Mouse (Mus musculus) intestine, embryonic 14.5 days (tissue): ENCODE results near the gene Ccn1. TPM values are rescaled to one million over a fixed set of nuclear protein-coding genes. Genes with fewer than 3 reads are reported as not detected.

Source experiments
- ATAC-seq: fragments of 200-750 bp; cut with Nextera tagmentation; replicated peaks from 2 replicates; pipeline ENCODE4 v1.8.0; 2017; ENCODE audit warnings: low read depth, moderate number of reproducible peaks, moderate TSS enrichment, moderate library complexity; ENCODE audit not compliant: low FRiP score, low TSS enrichment
- DNase-seq: peaks from one replicate; pipeline ENCODE4 v3.0.0-alpha.2; 2018; ENCODE audit warnings: low spot score
- H3K27ac ChIP-seq: fragments of 300-500 bp; sonication (generic); 2 replicates; pipeline ENCODE4 v1.5.1; 2014; ENCODE audit warnings: low read depth, mild to moderate bottlenecking, control low read depth
- H3K27me3 ChIP-seq: fragments of 300-500 bp; sonication (generic); replicated peaks from 2 replicates; pipeline ENCODE4 v1.6.1; 2014; ENCODE audit warnings: low read length, control low read depth; ENCODE audit not compliant: control insufficient read depth, insufficient read depth
- H3K36me3 ChIP-seq: fragments of 300-500 bp; sonication (generic); 2 replicates; pipeline ENCODE4 v1.6.1; 2014; ENCODE audit warnings: low read length, control low read depth; ENCODE audit not compliant: control insufficient read depth, insufficient read depth
- H3K4me1 ChIP-seq: fragments of 300-500 bp; sonication (generic); replicated peaks from 2 replicates; pipeline ENCODE4 v1.6.1; 2014; ENCODE audit warnings: low read length, control low read depth, mixed read lengths; ENCODE audit not compliant: control insufficient read depth, insufficient read depth
- H3K4me2 ChIP-seq: fragments of 300-500 bp; sonication (generic); 2 replicates; pipeline ENCODE4 v1.6.1; 2014; ENCODE audit warnings: low read length
- H3K4me3 ChIP-seq: fragments of 300-500 bp; sonication (generic); 2 replicates; pipeline ENCODE4 v1.5.1; 2014; ENCODE audit warnings: low read depth, low read length, control low read depth, mixed read lengths
- H3K9ac ChIP-seq: fragments of 300-500 bp; sonication (generic); 2 replicates; pipeline ENCODE4 v1.6.1; 2014; ENCODE audit warnings: mild to moderate bottlenecking, low read length
- H3K9me3 ChIP-seq: fragments of 300-500 bp; sonication (generic); 2 replicates; pipeline ENCODE4 v1.6.1; 2016; ENCODE audit warnings: low read length, control low read depth; ENCODE audit not compliant: control insufficient read depth
- WGBS: fragments of 180-500 bp; shearing (Covaris S2); extraction: QIAGEN DNeasy Blood & Tissue Kit; methylation state at CpG from one replicate; pipeline ENCODE4 v1.1.7; 2014; 5-methylcytosine and 5-hydroxymethylcytosine counted together
- polyA plus RNA-seq: library from polyadenylated mRNA; unstranded; fragments of >200 nt; fragmentation: Nextera tagmentation; extraction: Ambion mirVana; gene quantifications from 2 replicates; pipeline ENCODE4 v1.2.1, GENCODE M21; 2014

Ccn1 gene
- polyA plus RNA-seq, 1 experiment from 2014 or later, result 34.7 TPM

DNA sequence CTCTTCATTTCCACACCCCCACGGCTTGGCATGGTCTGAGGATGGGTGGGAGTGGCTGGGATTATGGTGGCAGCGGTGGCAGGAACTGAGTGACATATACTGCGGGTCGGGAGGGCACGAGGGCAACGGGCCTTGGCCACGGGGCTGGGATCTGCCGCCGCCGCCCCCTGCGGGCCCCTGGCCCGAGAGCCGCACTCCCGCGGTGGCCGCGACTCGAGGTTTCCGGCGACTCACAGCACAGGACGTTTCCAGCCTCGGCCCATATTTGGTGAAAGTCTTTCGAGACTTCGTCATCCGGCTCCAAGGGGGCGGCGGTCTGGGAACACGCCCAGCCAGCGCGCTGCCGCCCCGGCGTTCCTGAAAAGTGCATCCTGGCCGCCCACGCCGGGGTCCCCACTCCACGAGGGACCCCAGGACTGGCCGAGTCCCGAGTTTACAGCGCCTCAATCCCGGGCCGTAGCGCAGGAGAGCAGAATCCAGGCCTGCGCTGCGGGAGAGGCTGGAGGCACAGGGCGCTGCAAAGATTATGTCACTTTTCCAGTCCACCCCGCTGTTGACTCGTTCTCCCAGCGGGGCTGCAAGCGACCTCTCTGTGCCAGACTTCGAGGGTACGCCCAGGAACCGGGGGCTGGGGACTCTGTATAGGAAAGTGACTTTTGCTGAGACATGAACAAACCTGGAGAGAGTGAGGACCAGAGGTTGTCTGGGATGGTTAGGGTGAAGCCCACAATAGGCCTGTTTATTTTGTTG, 3.6 kb upstream of the Ccn1 start:
- 0 out of 2 replicates have a peak, but pooled peaks cover 3% of the 10 kb centered on the region for H3K36me3 ChIP-seq
- under 1% methylated on average over 53 of the region's 53 CpGs for WGBS
- H3K4me1 ChIP-seq, result peaks cover 31% of the 10 kb centered on the region
- DNase-seq (peak; percentile 87), ATAC-seq (peak; percentile 60)
- H3K9ac ChIP-seq, result peak overlapping the region; percentile 67
- peak overlapping the region; percentile 80 for H3K4me2 ChIP-seq
- no peaks in the 10 kb centered on the region for H3K9me3 ChIP-seq
- peak overlapping the region; percentile 89 for H3K27ac ChIP-seq
- H3K4me3 ChIP-seq, result peak overlapping the region; percentile 66
- no peaks in the 10 kb centered on the region for H3K27me3 ChIP-seq

DNA sequence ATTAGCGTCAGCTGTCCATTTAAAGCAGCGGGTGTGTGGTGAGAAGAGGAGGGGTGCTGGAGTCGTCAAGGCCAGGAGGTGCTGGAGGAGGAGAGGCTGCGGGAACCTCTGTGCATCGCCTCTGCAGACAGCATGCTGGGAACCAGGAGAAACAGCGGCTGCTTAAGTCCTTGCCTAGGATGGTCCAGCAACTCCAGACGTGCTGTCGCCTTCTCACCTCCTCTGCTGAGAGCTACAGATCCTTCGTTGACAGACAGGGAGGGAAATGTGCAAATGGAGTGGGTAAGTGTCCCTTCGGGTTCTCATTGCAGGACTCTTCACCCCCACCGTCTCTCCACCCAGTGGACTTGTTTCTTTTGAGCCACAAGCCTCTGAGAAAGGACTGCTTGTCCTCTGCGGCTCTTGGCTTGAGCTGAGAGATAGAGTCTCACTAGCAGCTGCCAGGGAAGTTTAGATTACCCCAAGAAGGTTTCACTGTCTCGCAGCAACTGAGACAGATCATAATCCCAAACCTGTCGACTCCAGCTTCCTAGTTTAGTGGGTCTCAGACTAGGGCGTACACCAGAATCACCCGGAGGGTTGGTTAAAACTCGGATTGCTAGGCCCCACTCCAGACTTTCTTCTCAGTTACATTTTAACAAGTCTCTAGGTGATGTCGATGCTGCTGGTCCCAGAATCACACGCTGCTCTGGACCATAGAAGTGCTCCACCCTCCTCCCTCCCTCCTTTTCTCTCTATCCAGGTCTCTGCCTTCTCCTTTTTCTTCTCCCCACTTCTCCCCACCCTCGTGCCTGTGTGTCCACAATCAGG, 2.7 kb upstream of the Ccn1 start:
- H3K9ac ChIP-seq, result peak overlapping the region; percentile 67
- peaks cover 38% of the 10 kb centered on the region for H3K4me1 ChIP-seq
- DNase-seq (peak; percentile 74), ATAC-seq (0 out of 2 replicates have a peak, but pooled peaks have one; percentile 1)
- no peaks in the 10 kb centered on the region for H3K27me3 ChIP-seq
- WGBS, result 16% methylated on average over 20 of the region's 20 CpGs
- H3K4me2 ChIP-seq, result peak overlapping the region; percentile 80
- H3K36me3 ChIP-seq, result peaks cover 11% of the 10 kb centered on the region
- H3K9me3 ChIP-seq, result no peaks in the 10 kb centered on the region
- peak overlapping the region; percentile 89 for H3K27ac ChIP-seq
- peak overlapping the region; percentile 66 for H3K4me3 ChIP-seq

GRCm38 (mm10) chr3:145651978-145652321, 2.2 kb upstream of the Ccn1 start:
- no peak for ATAC-seq
- Histone ChIP-seq H3K9me3 (no peaks in the 10 kb centered on the region), H3K27me3 (no peaks in the 10 kb centered on the region), H3K4me3 (peak overlapping the region; percentile 66), H3K4me1 (peaks cover 41% of the 10 kb centered on the region), H3K9ac (peak overlapping the region; percentile 67), H3K4me2 (peak overlapping the region; percentile 80), H3K36me3 (peaks cover 14% of the 10 kb centered on the region), H3K27ac (peak overlapping the region; percentile 89)
- WGBS, result 15% methylated on average over 10 of the region's 10 CpGs
- DNase-seq, result no peak

DNA sequence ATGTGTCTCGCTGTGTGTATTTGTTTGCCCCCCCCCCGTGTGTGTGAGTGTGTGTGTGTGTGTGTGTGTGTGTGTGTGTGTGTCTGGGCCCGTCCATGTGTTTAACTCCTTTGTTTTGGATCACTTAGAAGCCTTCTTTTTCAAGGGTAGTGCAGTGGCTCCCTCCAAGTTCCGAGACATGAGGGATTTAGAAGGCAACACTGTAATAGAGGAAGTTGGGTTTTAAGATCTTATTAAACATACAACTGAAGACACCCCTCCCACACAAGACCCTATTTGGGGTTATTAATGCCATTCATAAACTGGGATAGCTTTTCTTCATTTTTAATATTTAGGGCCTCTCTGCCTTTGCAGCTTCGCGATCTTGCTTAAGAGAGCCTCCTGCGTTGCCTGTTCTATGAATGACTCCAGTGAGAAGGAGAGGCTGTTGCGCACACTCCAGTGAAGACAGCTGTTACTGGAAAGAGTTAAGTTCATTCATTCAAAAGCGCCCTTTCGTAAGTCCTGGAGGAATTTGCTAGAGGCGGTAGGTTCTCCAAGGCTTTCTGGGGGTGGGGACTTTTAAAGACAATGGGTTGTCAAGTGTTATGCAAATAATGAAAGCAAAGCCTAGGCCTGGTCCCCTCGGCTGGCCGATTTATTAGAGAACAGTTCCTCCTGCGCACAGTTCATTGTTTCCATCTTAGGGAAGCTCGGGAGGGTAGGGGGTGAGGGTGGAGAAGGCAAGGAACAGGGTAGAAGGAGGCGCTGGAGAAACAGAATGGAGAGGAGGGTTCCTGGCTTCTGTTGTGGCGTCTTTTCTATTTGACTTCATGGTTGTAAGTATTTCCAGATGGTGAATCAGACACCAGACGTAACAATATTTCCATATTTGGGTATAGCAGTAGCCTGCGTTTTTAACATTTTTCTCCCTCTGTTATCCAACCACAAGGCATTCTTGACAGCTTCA, 1.5 kb upstream of the Ccn1 start:
- H3K4me1 ChIP-seq, result peaks cover 41% of the 10 kb centered on the region
- peak overlapping the region; percentile 90 for H3K9ac ChIP-seq
- peaks cover 17% of the 10 kb centered on the region for H3K36me3 ChIP-seq
- DNase-seq (peak; percentile 79), ATAC-seq (no peak)
- H3K4me2 ChIP-seq, result peak overlapping the region; percentile 80
- peak overlapping the region; percentile 89 for H3K27ac ChIP-seq
- WGBS, result 12% methylated on average over 18 of the region's 19 CpGs
- H3K9me3 ChIP-seq, result no peaks in the 10 kb centered on the region
- no peaks in the 10 kb centered on the region for H3K27me3 ChIP-seq
- peak overlapping the region; percentile 66; the same call in 1 of the 2 replicates for H3K4me3 ChIP-seq

- Histone ChIP-seq H3K4me3 (peak overlapping the region; percentile 66), H3K27ac (peak overlapping the region; percentile 89), H3K27me3 (no peaks in the 10 kb centered on the region), H3K4me2 (peak overlapping the region; percentile 80), H3K36me3 (peaks cover 17% of the 10 kb centered on the region), H3K4me1 (peaks cover 41% of the 10 kb centered on the region), H3K9me3 (no peaks in the 10 kb centered on the region), H3K9ac (peak overlapping the region; percentile 90)
- ATAC-seq (no peak; the same call in 1 of the 2 replicates), DNase-seq (peak; percentile 69)
- 6% methylated on average over 18 of the region's 18 CpGs for WGBS
Measured at GRCm38 (mm10) chr3:145650298-145651011, 674 bp upstream of the Ccn1 start.

DNA sequence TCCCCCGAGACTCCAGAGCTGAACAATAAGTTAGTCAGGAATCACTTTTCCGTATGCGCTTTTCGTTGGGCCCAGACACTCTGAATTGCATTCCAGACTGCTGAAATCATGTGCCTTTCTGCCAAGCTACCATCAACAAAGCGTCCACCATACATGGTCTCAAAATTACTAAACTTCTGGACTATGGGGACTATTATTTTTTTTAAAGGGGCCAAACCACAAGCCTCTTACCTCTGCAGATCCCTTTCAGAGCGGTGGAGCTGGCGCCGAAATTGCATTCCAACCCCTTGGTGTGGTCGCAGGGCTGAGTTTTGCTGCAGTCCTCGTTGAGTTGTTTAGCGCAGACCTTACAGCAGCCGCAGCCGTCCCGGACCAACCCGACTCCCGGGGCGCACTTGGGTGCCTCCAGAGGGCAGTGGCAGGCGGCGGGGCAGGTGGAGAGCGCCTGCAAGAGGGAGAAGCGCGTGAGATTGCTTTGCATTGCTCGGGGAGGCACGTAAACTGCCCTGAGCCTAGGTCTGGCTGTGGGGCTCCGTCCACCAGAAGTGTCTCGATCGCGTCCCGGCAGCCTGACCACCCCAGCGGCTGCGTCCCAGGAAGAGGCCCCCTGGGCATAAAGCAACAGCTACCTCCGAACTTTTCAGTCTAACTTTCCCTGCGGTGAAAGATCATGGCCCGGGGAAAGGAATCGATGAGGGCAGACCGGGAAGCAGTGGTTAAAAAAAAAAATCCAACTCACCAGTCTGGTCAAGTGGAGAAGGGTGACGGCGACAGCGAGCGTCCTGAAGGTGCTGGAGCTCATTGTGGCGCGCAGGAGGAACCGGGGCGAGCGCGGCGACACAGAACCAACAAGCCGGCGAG, 560 bp downstream of the Ccn1 start:
- Histone ChIP-seq H3K4me2 (peak overlapping the region; percentile 80), H3K4me1 (peaks cover 41% of the 10 kb centered on the region), H3K9ac (peak overlapping the region; percentile 90), H3K4me3 (peak overlapping the region; percentile 66), H3K27ac (peak overlapping the region; percentile 89), H3K36me3 (peaks cover 17% of the 10 kb centered on the region), H3K9me3 (no peaks in the 10 kb centered on the region), H3K27me3 (no peaks in the 10 kb centered on the region)
- DNase-seq (peak; percentile 90), ATAC-seq (peak; percentile 26; the same call in 1 of the 2 replicates)
- WGBS, result under 1% methylated on average over 49 of the region's 49 CpGs

DNA sequence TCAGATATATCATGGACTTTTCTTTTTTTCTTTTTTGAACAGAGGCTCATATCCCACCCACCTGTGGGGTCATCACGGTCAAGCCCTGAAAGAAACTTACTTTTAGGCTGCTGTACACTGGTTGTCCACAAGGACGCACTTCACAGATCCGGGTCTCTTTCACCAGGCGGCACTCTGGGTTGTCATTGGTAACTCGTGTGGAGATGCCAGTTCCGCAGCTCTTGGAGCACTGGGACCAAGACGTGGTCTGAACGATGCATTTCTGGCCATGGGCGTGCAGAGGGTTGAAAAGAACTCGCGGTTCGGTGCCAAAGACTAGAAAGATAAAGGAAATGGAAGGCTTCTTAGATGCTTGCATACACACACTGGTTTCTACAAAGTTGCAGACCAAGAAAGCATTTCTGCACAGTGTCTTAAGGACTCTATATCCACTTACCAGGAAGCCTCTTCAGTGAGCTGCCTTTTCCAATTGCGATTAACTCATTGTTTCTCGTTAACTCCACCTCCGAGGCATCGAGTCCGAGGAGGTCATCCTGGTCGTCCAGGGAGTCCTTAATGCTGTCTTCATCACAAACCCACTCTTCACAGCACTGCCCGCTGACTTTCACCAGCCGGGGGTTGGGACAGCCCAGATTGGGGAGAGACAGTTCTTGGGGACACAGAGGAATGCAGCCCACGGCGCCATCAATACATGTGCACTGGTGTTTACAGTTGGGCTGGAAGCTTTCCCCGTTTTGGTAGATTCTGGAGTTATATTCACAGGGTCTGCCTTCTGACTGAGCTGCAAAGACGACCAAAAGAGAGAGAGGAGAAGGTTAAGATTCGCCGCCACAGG, 1.5 kb downstream of the Ccn1 start:
- H3K4me2 ChIP-seq, result peak overlapping the region; percentile 80
- no peaks in the 10 kb centered on the region for H3K27me3 ChIP-seq
- peak overlapping the region; percentile 90 for H3K9ac ChIP-seq
- H3K4me1 ChIP-seq, result peaks cover 41% of the 10 kb centered on the region
- peaks cover 17% of the 10 kb centered on the region for H3K36me3 ChIP-seq
- ATAC-seq, result no peak
- H3K27ac ChIP-seq, result peak overlapping the region; percentile 89
- DNase-seq, result peak; percentile 75
- peak overlapping the region; percentile 66 for H3K4me3 ChIP-seq
- WGBS, result 29% methylated on average over 26 of the region's 26 CpGs
- no peaks in the 10 kb centered on the region for H3K9me3 ChIP-seq
